Mouse (Mus musculus) central nervous system, embryonic 14 days (tissue): Measurements from ENCODE around the gene Kcnab1. TPM values are rescaled to one million over a fixed set of nuclear protein-coding genes. Genes with fewer than 3 reads are reported as not detected.

ENCODE experiments used
- polyA plus RNA-seq: library from polyadenylated mRNA; depleted of rRNA; stranded (reverse); fragments of >200 nt; gene quantifications from 2 replicates; pipeline ENCODE4 v1.2.3, GENCODE M21; 2012; rRNA removed

Gene Kcnab1
- 3.6 and 5.3 TPM in 2 replicates for polyA plus RNA-seq

GRCm38 (mm10) chr3:65108945-65109921 lies at the start of gene Kcnab1:
Gene Kcnab1, plus strand, starts transcription at chr3:65109384.

GRCm38 (mm10) chr3:65392421-65392817 lies 283.2 kb downstream of the Kcnab1 start, which contains the start of gene Ssr3:
Gene Ssr3, minus strand, starts transcription at chr3:65392623.

